Mouse (Mus musculus): ENCODE measurements at regions not wholly inside any gene's neighbourhood (a gene's known extent, or its start where the extent isn't known, plus 50 kb on each side); places are given as distances from the start of the nearest gene placed in this dataset.

- no peak for TF ChIP-seq CTCF (IDR thresholded peaks at IDR 0.05)
- DNase-seq, result no peak
- intact Hi-C loops (cut with DNase I), result loop anchor here (5.0 to 10.0 kb wide), 2 partner anchors 106 to 261 kb away; no protein-coding TSS in a partner anchor
- no peak overlapping the region for H3K4me3 ChIP-seq
- peak overlapping the region; percentile 1; the same call in 1 of the 2 replicates for H3K27ac ChIP-seq
Measured at GRCm38 (mm10) chr14:76613604-76614003, 56.9 kb upstream of the Serp2 start.

GRCm38 (mm10) chr14:76610429-76611378 is 54.0 kb upstream of the Serp2 start:
- DNase-seq, result peak; percentile 64
- intact Hi-C loops (cut with DNase I), result loop anchor here (5.0 to 10.0 kb wide), 2 partner anchors 103 to 264 kb away; no protein-coding TSS in a partner anchor
- peak overlapping the region; percentile 35; the same call in 1 of the 2 replicates for H3K4me3 ChIP-seq
- H3K27ac ChIP-seq, result peak overlapping the region; percentile 63
- no peak for TF ChIP-seq CTCF (IDR thresholded peaks at IDR 0.05)
